Mouse (Mus musculus) frontal cortex, postnatal 36 days (tissue): Measurements from ENCODE around the gene Thegl.
"Not testable (repeated sequence)": the region's sequence is repeated elsewhere in the genome, so short reads cannot be mapped to it uniquely, and the experiment has no call there.

Experiments
- DNase-seq, 2 experiments: peaks; one replicate each; pipeline ENCODE4 v3.0.0; 2022; ENCODE audit warnings: low spot score in 2 of 2

Gene Thegl

GRCm38 (mm10) chr5:77015544-77016482, at the start of gene Thegl:
Gene Thegl, plus strand, starts transcription at chr5:77016023.
- peak; percentile 64 to 73 for DNase-seq

- DNase-seq, result no peak
Observed at GRCm38 (mm10) chr5:76969250-76969649, 46.6 kb upstream of the Thegl start.

- not testable (repeated sequence) for DNase-seq
Observed at GRCm38 (mm10) chr5:76971115-76971514, 44.7 kb upstream of the Thegl start.

GRCm38 (mm10) chr5:76973488-76973887, 42.3 kb upstream of the Thegl start:
- no peak for DNase-seq

DNA sequence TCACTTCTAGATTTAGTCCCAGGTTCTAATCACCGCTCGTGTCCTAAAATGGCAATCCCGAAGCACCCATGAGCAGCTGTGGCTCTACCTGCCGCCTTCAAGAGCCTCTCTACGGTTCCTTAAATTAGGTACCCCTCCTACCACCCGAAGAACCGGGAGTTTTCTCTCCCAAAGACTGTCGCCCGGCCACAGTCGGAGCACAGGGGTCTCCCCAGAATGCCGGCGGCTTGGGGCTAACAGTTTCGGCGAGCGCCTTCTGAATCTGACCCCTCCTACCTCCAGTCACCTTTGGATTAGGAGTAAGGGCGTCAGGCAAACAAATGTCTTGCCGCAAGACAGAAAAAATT, 41.6 kb upstream of the Thegl start:
- no peak for DNase-seq

GRCm38 (mm10) chr5:76974554-76975285, 41.1 kb upstream of the Thegl start, which contains the start of gene Srp72:
Gene Srp72, plus strand, starts transcription at chr5:76974683.
- DNase-seq, result peak; percentile 68 to 75

DNA sequence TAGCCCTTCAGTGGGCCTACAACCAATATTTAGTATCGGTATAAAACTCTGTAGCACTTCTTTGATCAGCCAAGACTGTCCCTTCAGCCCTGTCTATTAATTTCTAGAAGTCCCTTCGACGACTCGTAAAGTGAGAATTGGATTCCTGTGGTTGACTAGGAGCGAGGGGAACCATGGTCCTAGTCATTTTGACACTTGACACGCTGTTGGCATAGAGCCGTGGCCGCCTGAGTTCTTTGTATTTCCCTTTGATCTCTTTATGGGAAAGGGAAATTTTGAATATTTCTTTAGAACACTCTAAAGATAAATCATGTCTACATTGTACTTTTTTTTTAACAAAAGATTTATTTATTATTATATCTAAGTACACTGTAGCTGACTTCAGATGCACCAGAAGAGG, 40.1 kb upstream of the Thegl start:
- no peak for DNase-seq

DNA sequence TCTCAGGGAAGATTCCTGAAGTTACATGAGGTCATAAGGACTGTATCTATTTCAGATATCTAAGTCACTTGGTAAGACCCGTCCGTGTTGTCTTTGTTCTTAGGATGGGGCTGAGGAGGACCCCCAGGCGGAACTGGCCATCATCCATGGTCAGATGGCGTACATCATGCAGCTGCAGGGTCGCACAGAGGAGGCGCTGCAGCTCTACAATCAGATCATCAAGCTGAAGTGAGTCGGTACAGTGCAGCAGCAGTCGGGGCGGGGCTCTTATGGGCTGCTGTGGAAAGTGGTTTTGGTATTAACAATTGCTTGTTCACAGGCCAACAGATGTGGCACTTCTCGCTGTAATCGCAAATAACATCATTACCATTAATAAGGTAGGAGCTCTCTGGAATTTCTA, 31.8 kb upstream of the Thegl start:
- no peak for DNase-seq

DNA sequence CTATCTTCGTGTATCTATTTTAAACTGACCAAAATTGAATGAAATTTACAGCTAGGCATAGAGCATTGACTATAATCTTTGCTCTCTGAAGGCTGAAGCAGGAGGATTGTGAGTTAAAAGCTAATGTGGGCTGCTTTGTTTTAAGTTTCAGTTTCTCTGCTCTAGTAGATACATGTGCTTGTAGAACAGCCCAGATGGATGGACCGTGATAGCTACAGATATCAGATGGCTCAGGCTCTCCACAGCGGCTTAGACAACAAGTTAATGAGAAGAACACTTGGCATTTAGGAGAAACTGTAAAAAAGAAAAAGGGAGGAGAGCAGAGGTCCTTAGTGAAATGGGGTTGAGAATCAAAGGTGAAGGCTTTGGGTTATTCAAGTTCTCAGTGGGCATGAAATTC, 25.0 kb upstream of the Thegl start:
- no peak for DNase-seq

- no peak for DNase-seq
Observed at GRCm38 (mm10) chr5:76993174-76993814, 22.5 kb upstream of the Thegl start.

GRCm38 (mm10) chr5:76998416-76998815, 17.4 kb upstream of the Thegl start:
- peak in 1 of 2 experiments; percentile 56 for DNase-seq

DNA sequence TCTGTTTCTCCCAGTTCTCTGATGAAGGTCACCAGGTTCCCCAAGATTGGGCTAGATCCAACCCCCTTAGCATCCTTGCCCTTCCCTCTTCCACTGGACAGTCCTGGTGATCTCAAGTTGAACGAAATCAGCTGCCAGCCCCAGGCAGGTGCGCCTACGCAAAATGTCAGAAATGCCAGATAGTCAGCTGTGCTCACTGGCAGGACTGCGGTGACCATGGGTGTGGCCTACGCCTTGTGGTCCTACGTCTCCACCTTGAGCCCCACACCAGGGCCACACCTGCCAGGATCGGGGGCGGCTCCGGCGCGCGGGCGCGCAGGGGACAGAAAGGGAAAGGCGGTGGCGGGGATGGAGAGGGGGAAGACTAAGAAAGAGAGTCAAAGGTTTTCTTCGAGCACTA, 14.6 kb upstream of the Thegl start:
- no peak for DNase-seq

GRCm38 (mm10) chr5:77004051-77004821, 11.6 kb upstream of the Thegl start, which contains the start of gene Arl9:
Gene Arl9, plus strand, starts transcription at chr5:77004055.
- no peak for DNase-seq

- DNase-seq, result no peak
Observed at GRCm38 (mm10) chr5:77010352-77010751, 5.5 kb upstream of the Thegl start.

DNA sequence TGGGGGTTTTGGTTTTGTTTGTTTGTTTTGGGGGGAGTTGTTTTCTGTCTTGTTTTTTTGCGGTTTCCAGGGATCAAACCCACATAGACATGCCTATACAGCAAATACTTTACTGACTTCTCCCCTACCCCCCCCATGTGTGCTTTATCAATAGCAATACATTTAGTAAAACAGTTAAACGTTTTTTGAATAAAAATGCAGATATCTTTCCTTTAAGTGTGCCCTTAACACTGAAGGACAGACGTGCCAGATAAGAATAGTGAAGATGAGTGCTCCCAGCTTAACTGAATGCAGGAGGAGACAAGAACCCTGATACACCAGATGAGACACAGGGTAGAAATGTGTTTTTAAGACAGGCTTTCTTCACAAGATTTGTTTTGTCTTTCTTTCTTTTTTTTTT, 4.7 kb upstream of the Thegl start:
- DNase-seq, result no peak

DNA sequence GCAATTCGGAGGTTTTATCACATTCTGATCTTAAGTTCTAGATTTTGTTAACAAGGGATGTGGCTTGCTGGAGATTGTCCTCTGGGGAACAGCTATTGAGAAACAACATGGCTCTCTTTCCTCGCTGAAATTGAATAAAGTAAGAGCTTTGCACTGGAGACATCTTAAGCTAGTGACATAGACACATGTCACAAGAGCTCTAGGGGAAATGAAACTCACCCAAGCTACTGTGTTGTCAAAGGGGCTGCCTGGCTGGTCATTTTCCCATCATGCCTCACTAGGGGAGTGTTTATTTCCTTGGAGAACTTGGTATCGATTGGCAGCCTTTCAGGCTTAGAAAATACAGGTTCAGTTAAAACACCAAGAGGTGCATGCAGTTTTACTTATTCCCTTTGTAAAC, 2.7 kb upstream of the Thegl start:
- no peak for DNase-seq

DNA sequence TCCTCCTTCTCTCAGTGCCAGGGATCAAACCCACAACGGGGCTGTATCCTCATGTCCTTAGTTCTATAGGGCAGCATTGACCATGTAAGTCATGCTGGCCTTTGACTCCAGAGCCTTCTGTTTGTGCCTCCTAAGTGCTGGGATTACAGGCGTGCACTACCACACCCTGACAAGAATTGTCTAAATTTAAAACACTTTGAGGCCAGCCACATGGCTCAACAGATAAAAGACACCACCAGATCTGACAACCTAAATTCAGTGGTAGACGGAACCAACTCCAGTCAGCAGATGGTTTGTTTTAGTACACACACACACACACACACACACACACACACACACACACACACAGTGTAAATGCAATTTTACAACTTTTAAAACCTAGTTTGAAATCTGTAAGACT, 12.2 kb downstream of the Thegl start:
- no peak for DNase-seq

DNA sequence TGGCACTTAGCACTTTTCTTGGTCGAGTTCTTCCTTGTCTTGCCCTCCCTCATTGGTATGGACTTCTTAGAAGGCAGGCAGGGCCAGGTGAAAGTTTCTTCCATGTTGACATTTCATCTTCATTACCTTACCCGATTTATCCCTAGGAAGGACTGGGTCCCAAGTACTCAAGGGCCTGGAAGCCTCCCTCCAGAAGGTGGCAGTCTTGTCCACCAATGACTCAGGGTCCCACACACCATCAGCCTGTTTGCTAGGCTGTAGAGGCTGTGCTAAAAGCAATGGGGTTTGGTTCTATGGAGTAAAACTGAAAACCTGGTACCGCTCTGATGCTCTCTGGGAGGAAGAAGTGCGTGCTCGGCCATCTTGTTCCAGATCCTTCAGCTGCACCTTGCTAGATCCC, 13.9 kb downstream of the Thegl start:
- peak; percentile 13 to 15 for DNase-seq

- not testable (repeated sequence) for DNase-seq
Observed at GRCm38 (mm10) chr5:77035101-77035500, 19.3 kb downstream of the Thegl start.

GRCm38 (mm10) chr5:77038451-77038850, 22.6 kb downstream of the Thegl start:
- no peak for DNase-seq

- no peak for DNase-seq
Observed at GRCm38 (mm10) chr5:77039391-77039790, 23.6 kb downstream of the Thegl start.

DNA sequence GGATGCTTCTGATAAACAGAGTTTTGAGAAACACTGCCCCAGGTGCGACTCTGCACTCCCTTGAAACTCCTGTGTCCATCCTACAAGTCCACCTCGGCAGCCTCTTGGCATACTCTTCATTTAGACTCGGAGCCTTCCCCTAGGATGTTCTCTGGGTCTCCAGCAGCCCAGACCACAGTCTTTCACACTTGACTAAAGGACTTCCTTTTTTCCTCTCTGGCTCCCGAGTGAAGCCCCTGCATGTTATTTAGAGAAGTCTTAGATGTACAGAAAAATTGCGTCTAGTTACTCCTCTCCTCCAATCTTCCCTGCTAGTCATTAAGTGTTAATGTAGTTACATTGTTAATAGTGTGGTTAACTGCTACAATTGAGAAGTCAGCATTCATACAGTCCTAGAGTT, 28.5 kb downstream of the Thegl start:
- DNase-seq, result no peak
